Mouse (Mus musculus) neural tube, embryonic 13.5 days (tissue): Measurements from ENCODE around the gene 1700022I11Rik. TPM values are rescaled to one million over a fixed set of nuclear protein-coding genes. Genes with fewer than 3 reads are reported as not detected.
A peak's percentile ranks its signal among the peaks of the same experiment; 100 is the strongest.

Source experiments
- ATAC-seq: fragments of 200-750 bp; cut with Nextera tagmentation; 2 replicates; pipeline ENCODE4 v1.8.0; 2017; ENCODE audit warnings: low read depth, mild to moderate bottlenecking, moderate TSS enrichment, moderate library complexity
- H3K27ac ChIP-seq: fragments of 300-500 bp; sonication (generic); replicated peaks from 2 replicates; pipeline ENCODE4 v1.5.1; 2015; ENCODE audit warnings: moderate library complexity, mild to moderate bottlenecking, inconsistent platforms
- H3K27me3 ChIP-seq: fragments of 300-500 bp; sonication (generic); 2 replicates; pipeline ENCODE4 v1.6.1; 2015; ENCODE audit warnings: mild to moderate bottlenecking, inconsistent platforms
- H3K36me3 ChIP-seq: fragments of 300-500 bp; sonication (generic); 2 replicates; pipeline ENCODE4 v1.6.1; 2015; ENCODE audit warnings: mild to moderate bottlenecking, inconsistent platforms
- H3K4me1 ChIP-seq: fragments of 300-500 bp; sonication (generic); replicated peaks from 2 replicates; pipeline ENCODE4 v1.6.1; 2015; ENCODE audit warnings: inconsistent platforms
- H3K4me2 ChIP-seq: fragments of 300-500 bp; sonication (generic); 2 replicates; pipeline ENCODE4 v1.6.1; 2015; ENCODE audit warnings: inconsistent platforms, mild to moderate bottlenecking, moderate library complexity
- H3K4me3 ChIP-seq: fragments of 300-500 bp; sonication (generic); 2 replicates; pipeline ENCODE4 v1.5.1; 2015; ENCODE audit warnings: mild to moderate bottlenecking, inconsistent platforms
- H3K9ac ChIP-seq: fragments of 300-500 bp; sonication (generic); 2 replicates; pipeline ENCODE4 v1.6.1; 2015; ENCODE audit warnings: moderate library complexity, mild to moderate bottlenecking, inconsistent platforms
- H3K9me3 ChIP-seq: fragments of 300-500 bp; sonication (generic); 2 replicates; pipeline ENCODE4 v1.6.1; 2016; ENCODE audit warnings: inconsistent platforms
- WGBS: fragments of 180-500 bp; shearing (Covaris S2); methylation state at CpG from one replicate; pipeline ENCODE4 v1.1.7; 2015; 5-methylcytosine and 5-hydroxymethylcytosine counted together
- polyA plus RNA-seq: library from polyadenylated mRNA; unstranded; fragments of >200 nt; fragmentation: Nextera tagmentation; extraction: Ambion mirVana; gene quantifications from 2 replicates; pipeline ENCODE4 v1.2.1, GENCODE M21; 2015

The 1700022I11Rik gene
- polyA plus RNA-seq, 1 experiment from 2014 or later: 0.57 TPM

DNA sequence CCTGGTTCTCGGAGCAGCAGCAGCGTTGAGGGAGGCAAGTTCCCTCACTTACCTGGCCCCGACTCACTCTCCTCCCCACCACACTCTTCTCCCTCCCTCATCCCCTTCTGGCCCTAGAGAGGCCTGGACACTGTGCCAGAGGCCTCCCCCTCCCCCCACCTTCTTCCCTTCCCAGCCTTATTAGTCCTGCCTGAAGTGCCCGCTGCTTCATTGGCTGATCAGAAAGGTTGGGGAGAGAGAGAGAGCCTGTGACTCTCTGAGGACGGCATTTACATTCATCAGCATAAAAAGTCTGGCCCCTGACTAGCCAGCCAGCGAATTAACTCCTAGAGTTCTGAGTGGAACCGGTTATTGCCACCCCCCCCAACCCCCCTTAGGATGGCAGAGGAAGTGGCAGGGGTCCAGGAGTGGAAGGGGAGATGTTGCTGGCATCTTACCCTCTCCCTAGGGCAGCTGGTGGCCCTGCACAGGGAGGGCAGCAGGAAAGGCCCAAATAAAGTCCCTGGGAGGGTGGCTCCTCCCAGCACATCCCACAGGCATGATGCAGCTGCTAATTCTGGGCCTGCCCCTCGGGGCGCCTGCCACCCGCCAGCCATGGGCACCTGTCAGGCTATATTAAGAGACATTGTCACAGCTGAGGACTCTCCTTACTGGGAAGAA lies 15.8 kb upstream of the 1700022I11Rik start:
- WGBS: 12% methylated on average over 10 of the region's 10 CpGs
- peak overlapping the region; percentile 93 for H3K4me2 ChIP-seq
- peaks cover 47% of the 10 kb centered on the region for H3K36me3 ChIP-seq
- H3K9ac ChIP-seq: peak overlapping the region; percentile 98
- peak overlapping the region; percentile 97 for H3K27ac ChIP-seq
- no peaks in the 10 kb centered on the region for H3K27me3 ChIP-seq
- H3K4me1 ChIP-seq: peaks cover 59% of the 10 kb centered on the region
- H3K9me3 ChIP-seq: no peaks in the 10 kb centered on the region
- H3K4me3 ChIP-seq: peak overlapping the region; percentile 76
- ATAC-seq: peak; percentile 10

DNA sequence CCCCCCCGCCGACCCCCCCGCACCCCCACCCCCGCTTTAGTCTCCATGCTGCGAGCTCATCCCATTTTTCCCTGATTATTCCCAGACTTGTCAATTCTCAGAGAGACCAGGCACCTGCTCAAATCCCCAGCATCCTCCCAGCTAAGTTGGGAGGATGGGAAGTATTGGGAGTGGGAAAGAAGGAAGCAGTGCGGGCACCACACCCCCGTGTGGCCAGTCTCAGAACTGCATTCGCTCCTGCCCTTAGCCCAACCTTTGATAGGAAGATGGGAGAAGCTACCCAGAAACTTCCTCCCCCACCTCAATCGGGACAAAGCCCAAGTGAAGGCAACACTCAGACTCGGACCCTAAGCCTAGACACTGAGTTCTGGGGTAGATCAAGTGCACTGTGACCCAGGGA lies 15.1 kb upstream of the 1700022I11Rik start:
- Histone ChIP-seq H3K4me2 (peak overlapping the region; percentile 93), H3K4me3 (peak overlapping the region; percentile 76), H3K4me1 (peaks cover 52% of the 10 kb centered on the region), H3K9ac (peak overlapping the region; percentile 98), H3K27ac (peak overlapping the region; percentile 97), H3K9me3 (no peaks in the 10 kb centered on the region), H3K36me3 (peaks cover 54% of the 10 kb centered on the region), H3K27me3 (no peaks in the 10 kb centered on the region)
- ATAC-seq: no peak
- WGBS: 8% methylated on average over 10 of the region's 10 CpGs

DNA sequence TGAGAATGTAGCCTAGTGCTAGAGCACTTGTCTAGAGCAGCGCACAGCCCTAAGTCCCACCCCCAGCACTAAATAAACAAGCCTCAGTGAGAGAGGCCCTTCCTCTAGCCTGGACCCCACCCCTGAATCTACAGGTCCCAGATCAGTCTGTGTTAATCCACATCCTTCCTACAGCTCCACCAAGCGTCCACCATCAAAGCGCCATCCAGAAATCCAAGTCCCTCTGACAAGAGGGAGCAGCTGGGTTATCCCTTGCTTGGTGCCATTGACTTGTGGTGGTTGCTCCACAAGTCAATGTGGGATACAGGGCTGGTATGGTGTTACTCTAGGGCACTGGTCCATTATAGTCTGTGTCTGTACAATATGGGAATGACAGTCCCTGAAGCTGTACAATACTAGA lies 14.2 kb upstream of the 1700022I11Rik start:
- H3K4me3 ChIP-seq: no peak overlapping the region
- H3K27me3 ChIP-seq: no peaks in the 10 kb centered on the region
- no peak overlapping the region for H3K27ac ChIP-seq
- WGBS: 91% methylated on average over 3 of the region's 3 CpGs
- peaks cover 51% of the 10 kb centered on the region for H3K4me1 ChIP-seq
- H3K36me3 ChIP-seq: peaks cover 55% of the 10 kb centered on the region
- no peaks in the 10 kb centered on the region for H3K9me3 ChIP-seq
- 0 out of 2 replicates have a peak overlapping the region, but pooled peaks have one; percentile 93 for H3K4me2 ChIP-seq
- H3K9ac ChIP-seq: no peak overlapping the region
- no peak for ATAC-seq

- Histone ChIP-seq H3K27ac (no peak overlapping the region), H3K27me3 (no peaks in the 10 kb centered on the region), H3K36me3 (peaks cover 55% of the 10 kb centered on the region), H3K4me3 (no peak overlapping the region), H3K9me3 (no peaks in the 10 kb centered on the region), H3K4me2 (no peak overlapping the region), H3K4me1 (peaks cover 38% of the 10 kb centered on the region), H3K9ac (no peak overlapping the region)
- ATAC-seq: no peak
- 92% methylated on average over 17 of the region's 17 CpGs for WGBS
These were observed 12.8 kb upstream of the 1700022I11Rik start for GRCm38 (mm10) chr4:42956581-42956980.

GRCm38 (mm10) chr4:42957306-42957705 lies 12.1 kb upstream of the 1700022I11Rik start:
- 79% methylated on average over 11 of the region's 11 CpGs for WGBS
- peaks cover 31% of the 10 kb centered on the region for H3K4me1 ChIP-seq
- peaks cover 55% of the 10 kb centered on the region for H3K36me3 ChIP-seq
- no peaks in the 10 kb centered on the region for H3K27me3 ChIP-seq
- no peaks in the 10 kb centered on the region for H3K9me3 ChIP-seq
- ATAC-seq: no peak
- H3K4me2 ChIP-seq: no peak overlapping the region
- H3K4me3 ChIP-seq: no peak overlapping the region
- H3K27ac ChIP-seq: no peak overlapping the region
- no peak overlapping the region for H3K9ac ChIP-seq

- Histone ChIP-seq H3K9ac (no peak overlapping the region), H3K9me3 (no peaks in the 10 kb centered on the region), H3K27ac (no peak overlapping the region), H3K27me3 (no peaks in the 10 kb centered on the region), H3K4me1 (peaks cover 24% of the 10 kb centered on the region), H3K4me3 (no peak overlapping the region), H3K36me3 (peaks cover 55% of the 10 kb centered on the region), H3K4me2 (no peak overlapping the region)
- no peak for ATAC-seq
- 91% methylated on average over 8 of the region's 8 CpGs for WGBS
These were observed 11.4 kb upstream of the 1700022I11Rik start for GRCm38 (mm10) chr4:42957979-42958378.

DNA sequence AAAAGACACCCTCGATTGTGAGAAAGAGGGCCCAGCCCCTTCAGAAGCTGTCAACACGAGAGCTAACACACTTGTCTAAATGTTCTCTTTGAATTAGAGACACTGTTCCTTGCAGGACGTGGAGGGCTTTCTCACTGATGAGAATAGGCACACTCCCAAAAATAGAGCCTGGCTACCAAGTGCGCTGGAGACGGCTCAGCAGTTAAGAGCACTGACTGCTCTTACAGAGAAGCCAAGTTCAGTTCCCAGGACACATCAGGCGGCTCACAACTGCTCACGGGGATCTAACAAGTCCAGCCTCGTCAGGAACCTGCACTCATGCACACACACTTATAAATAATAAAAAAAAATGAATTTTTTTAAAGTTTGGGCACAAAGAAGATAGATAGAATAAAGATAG lies 10.5 kb upstream of the 1700022I11Rik start:
- WGBS: 76% methylated on average over 8 of the region's 8 CpGs
- Histone ChIP-seq H3K4me2 (no peak overlapping the region), H3K27me3 (no peaks in the 10 kb centered on the region), H3K27ac (no peak overlapping the region), H3K4me1 (peaks cover 15% of the 10 kb centered on the region), H3K4me3 (no peak overlapping the region), H3K9me3 (no peaks in the 10 kb centered on the region), H3K36me3 (peaks cover 47% of the 10 kb centered on the region), H3K9ac (no peak overlapping the region)
- no peak for ATAC-seq

- Histone ChIP-seq H3K9me3 (no peaks in the 10 kb centered on the region), H3K27me3 (no peaks in the 10 kb centered on the region)
These were observed 10.0 kb upstream of the 1700022I11Rik start for GRCm38 (mm10) chr4:42959382-42959781.

DNA sequence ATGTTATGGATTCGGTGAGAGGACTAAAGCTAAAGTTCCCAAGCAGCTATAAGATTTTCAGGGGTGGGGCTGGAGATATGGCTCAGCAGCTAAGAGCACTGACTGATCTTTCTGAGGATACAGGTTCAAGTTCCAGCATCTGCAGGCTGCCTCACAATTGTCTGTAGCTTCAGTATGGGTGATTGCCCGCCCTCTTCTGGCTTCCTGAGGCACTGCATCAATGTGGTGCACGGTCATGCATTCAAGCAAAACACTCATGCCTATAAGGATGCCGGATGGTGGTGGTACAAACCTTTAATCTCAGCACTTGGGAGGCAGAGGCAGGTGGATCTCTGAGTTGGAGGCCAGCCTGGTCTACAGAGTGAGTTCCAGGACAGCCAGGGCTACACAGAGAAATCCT lies 7.8 kb upstream of the 1700022I11Rik start:
- no peak overlapping the region for H3K4me2 ChIP-seq
- no peak overlapping the region for H3K9ac ChIP-seq
- H3K27me3 ChIP-seq: no peaks in the 10 kb centered on the region
- H3K36me3 ChIP-seq: peaks cover 27% of the 10 kb centered on the region
- H3K27ac ChIP-seq: no peak overlapping the region
- no peak overlapping the region for H3K4me3 ChIP-seq
- no peaks in the 10 kb centered on the region for H3K9me3 ChIP-seq
- no peak for ATAC-seq
- peaks cover 7% of the 10 kb centered on the region for H3K4me1 ChIP-seq
- 27% methylated on average over 4 of the region's 4 CpGs for WGBS

More at GRCm38 (mm10) chr4:42959382-42959781, 10.0 kb upstream of the 1700022I11Rik start:
- peaks cover 47% of the 10 kb centered on the region for H3K36me3 ChIP-seq
- H3K9ac ChIP-seq: no peak overlapping the region
- H3K4me2 ChIP-seq: no peak overlapping the region
- ATAC-seq: no peak
- no peak overlapping the region for H3K27ac ChIP-seq
- no peak overlapping the region for H3K4me3 ChIP-seq
- peaks cover 10% of the 10 kb centered on the region for H3K4me1 ChIP-seq
- 70% methylated on average over 4 of the region's 4 CpGs for WGBS

DNA sequence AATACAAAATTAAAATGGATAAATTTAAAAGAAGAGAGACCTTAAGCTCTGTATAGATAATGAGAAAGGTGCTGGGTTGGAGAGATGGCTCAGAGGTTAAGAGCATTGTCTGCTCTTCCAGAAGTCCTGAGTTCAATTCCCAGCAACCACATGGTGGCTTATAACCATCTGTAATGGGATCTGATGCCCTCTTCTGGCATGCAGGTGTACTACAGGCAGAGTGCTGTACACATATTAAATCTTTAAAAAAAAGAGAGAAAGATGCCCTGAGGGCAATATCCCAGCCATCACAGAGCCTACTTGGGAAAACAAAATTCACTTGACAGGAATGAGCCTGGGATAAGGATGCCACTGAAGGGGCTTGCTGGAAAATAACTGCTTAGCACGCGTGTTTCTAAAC lies 5.9 kb upstream of the 1700022I11Rik start:
- peaks cover 7% of the 10 kb centered on the region for H3K4me1 ChIP-seq
- H3K27me3 ChIP-seq: no peaks in the 10 kb centered on the region
- H3K27ac ChIP-seq: no peak overlapping the region
- ATAC-seq: no peak
- 95% methylated on average over 2 of the region's 2 CpGs for WGBS
- H3K9ac ChIP-seq: no peak overlapping the region
- no peak overlapping the region for H3K4me2 ChIP-seq
- H3K36me3 ChIP-seq: peaks cover 8% of the 10 kb centered on the region
- H3K4me3 ChIP-seq: no peak overlapping the region
- no peaks in the 10 kb centered on the region for H3K9me3 ChIP-seq

- Histone ChIP-seq H3K4me2 (peak overlapping the region; percentile 37), H3K9me3 (no peaks in the 10 kb centered on the region), H3K9ac (no peak overlapping the region), H3K4me3 (no peak overlapping the region), H3K36me3 (no peaks in the 10 kb centered on the region), H3K27me3 (no peaks in the 10 kb centered on the region), H3K4me1 (peaks cover 7% of the 10 kb centered on the region), H3K27ac (no peak overlapping the region)
- WGBS: 15% methylated on average over 12 of the region's 12 CpGs
- peak; percentile 28; the same call in 1 of the 2 replicates for ATAC-seq
These were observed 4.2 kb upstream of the 1700022I11Rik start for GRCm38 (mm10) chr4:42965039-42965719.

DNA sequence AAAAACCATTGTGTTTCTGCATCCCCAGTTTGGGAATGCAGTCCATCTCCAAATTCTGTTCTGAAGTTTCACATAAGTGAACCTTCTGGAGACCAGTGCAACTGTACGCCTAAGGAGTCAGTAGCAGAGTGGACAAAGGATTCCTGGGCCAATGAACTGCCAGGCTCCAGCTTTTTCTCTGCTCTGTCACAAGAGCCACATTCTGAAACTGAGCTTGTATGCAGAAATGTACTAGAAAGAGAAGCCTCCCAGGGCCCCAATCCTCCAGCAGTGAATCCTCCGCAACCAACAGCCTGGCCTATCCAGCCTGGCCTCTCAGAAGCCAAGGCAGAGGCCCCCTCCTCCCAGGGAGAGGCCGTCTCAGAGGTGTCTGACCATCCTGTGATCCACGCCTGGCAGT lies 3.5 kb downstream of the 1700022I11Rik start:
- H3K27me3 ChIP-seq: no peaks in the 10 kb centered on the region
- no peaks in the 10 kb centered on the region for H3K4me1 ChIP-seq
- no peak overlapping the region for H3K9ac ChIP-seq
- peaks cover 12% of the 10 kb centered on the region for H3K36me3 ChIP-seq
- no peak overlapping the region for H3K4me3 ChIP-seq
- no peak overlapping the region for H3K27ac ChIP-seq
- no peaks in the 10 kb centered on the region for H3K9me3 ChIP-seq
- WGBS: 73% methylated on average over 4 of the region's 4 CpGs
- ATAC-seq: no peak
- no peak overlapping the region for H3K4me2 ChIP-seq
